Comparison of ENCODE assay signal across 13 mouse cellular contexts in the genomic region with DNA sequence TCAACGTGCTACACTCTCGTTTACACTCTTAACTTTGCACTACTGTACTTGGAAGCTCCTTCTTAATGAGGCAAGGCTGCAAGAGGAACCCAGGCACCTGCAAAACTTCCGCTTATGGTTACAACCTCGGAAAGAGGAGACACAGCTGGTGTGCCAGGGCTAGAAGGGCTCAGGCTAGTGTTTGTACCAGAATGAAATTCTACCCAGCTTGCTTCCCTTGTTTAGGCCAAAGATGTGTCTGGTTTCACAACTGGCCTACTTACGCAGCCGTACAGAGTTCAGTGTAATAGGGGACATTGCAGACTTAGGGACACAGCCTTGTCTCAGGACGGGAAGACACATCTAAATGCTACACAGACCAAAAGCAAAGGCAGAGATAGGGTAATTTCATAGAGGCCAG.
DNase-seq lines count a peak whose midpoint lies in the region; TF ChIP-seq lines count a peak whose summit lies in the region.
"Had no signal": no experiment of that assay in that cellular context is flagged by ENCODE, and none has a peak within 500 bp of the region (broad histone marks: within the 10 kb centered on the region; RNA-seq: fewer than 3 reads in every experiment).

No protein-coding gene starts in this region.

- intact Hi-C loops in gastrocnemius, adult 2 months (cut with DNase I) = loop anchor here (5.0 kb wide), 1 partner anchor 43 kb away; no protein-coding TSS in a partner anchor

- no peak for TF ChIP-seq CTCF in gastrocnemius, adult 2 months (IDR thresholded peaks at IDR 0.05)
- no peak for TF ChIP-seq CTCF in liver, adult 2 months (IDR thresholded peaks at IDR 0.05; ENCODE audit: low read depth, low read length)

- H3K4me3 ChIP-seq in gastrocnemius, adult 2 months = no peak overlapping the region
- no peak overlapping the region for H3K4me3 ChIP-seq in liver, adult 2 months (ENCODE audit: insufficient read depth, low read depth, low read length)
- H3K4me3 ChIP-seq: hindbrain, embryonic 10.5 days; neural tube, embryonic 12.5 days; stomach, embryonic 15.5 days had no signal

- peaks cover 2% of the 10 kb centered on the region; the same call in 1 of the 2 replicates for H3K36me3 ChIP-seq in liver, adult 2 months (ENCODE audit: control insufficient read depth, insufficient read depth, low read length)

- no peaks in the 10 kb centered on the region for H3K27me3 ChIP-seq in liver, adult 2 months (ENCODE audit: control insufficient read depth, insufficient read depth, low read length)
- H3K27me3 ChIP-seq: neural tube, embryonic 12.5 days; stomach, embryonic 15.5 days had no signal

- DNase-seq in gastrocnemius, adult 2 months = peak; percentile 68
- no peak for DNase-seq in gastrocnemius, postnatal 4 days (ENCODE audit: low spot score in 2 of 2)
- peak; percentile 85 for DNase-seq in liver, adult 2 months (ENCODE audit: extremely low read depth, low read depth, low spot score)
- no peak for DNase-seq in liver
- peak; percentile 44 for DNase-seq in brain, adult 2 months (ENCODE audit: low read depth, low spot score)
- peak; percentile 37 for DNase-seq in naive thymus-derived CD4-positive, alpha-beta T cell, adult 2 months (ENCODE audit: low read depth)
- no peak for DNase-seq in B cell, adult 2 months
- DNase-seq: cerebellum, adult 11-12 months; kidney, postnatal 36 days; right cerebral cortex, postnatal 25 days had no signal

- H3K79me2 ChIP-seq in liver, adult 2 months (ENCODE audit: control insufficient read depth, insufficient read depth, low read length) = no peaks in the 10 kb centered on the region

- H3K4me1 ChIP-seq in liver, adult 2 months (ENCODE audit: control insufficient read depth, insufficient read depth, low read length) = peaks cover 7% of the 10 kb centered on the region
- H3K4me1 ChIP-seq: hindbrain, embryonic 10.5 days; neural tube, embryonic 12.5 days had no signal

- peak overlapping the region; percentile 49; the same call in 1 of the 2 replicates for H3K27ac ChIP-seq in gastrocnemius, adult 2 months
- 0 out of 2 replicates have a peak overlapping the region, but pooled peaks have one; percentile 56 for H3K27ac ChIP-seq in liver, adult 2 months (replicated peaks; ENCODE audit: insufficient read depth, low read depth, low read length)
- H3K27ac ChIP-seq: hindbrain, embryonic 10.5 days; neural tube, embryonic 12.5 days; stomach, embryonic 15.5 days had no signal

- H3K9ac ChIP-seq in liver, adult 2 months (ENCODE audit: low read depth, low read length) = no peak overlapping the region
- H3K9ac ChIP-seq: neural tube, embryonic 12.5 days; stomach, embryonic 15.5 days had no signal

- 55% methylated on average over 7 of the region's 7 CpGs for WGBS in liver, adult 2 months

- no peak for TF ChIP-seq POLR2A in liver, adult 2 months (IDR thresholded peaks at IDR 0.05; ENCODE audit: extremely low read depth, insufficient read depth, low read length)

Comparison
In these comparisons a context has a peak if more than half of its experiments do, and no peak if none do; other contexts are left out.
1. DNase-seq: peak in gastrocnemius, adult 2 months (single experiment), liver, adult 2 months (single experiment), brain, adult 2 months (single experiment) and naive thymus-derived CD4-positive, alpha-beta T cell, adult 2 months (single experiment); none in gastrocnemius, postnatal 4 days (0 of 2), liver (single experiment) and B cell, adult 2 months (0 of 2).